Mouse (Mus musculus): ENCODE measurements around the gene Mgat5b.

Mgat5b gene

GRCm38 (mm10) chr11:116917361-116917760, 1.3 kb upstream of the Mgat5b start:
- in situ Hi-C loops (cut with MboI): no loop called here

GRCm38 (mm10) chr11:116919186-116920020, 740 bp downstream of the Mgat5b start:
- in situ Hi-C loops (cut with MboI): no loop called here

- in situ Hi-C loops (cut with MboI): no loop called here
Observed at GRCm38 (mm10) chr11:116920746-116921145, 2.1 kb downstream of the Mgat5b start.

- in situ Hi-C loops (cut with MboI): no loop called here
Observed at GRCm38 (mm10) chr11:116922058-116922457, 3.4 kb downstream of the Mgat5b start.

GRCm38 (mm10) chr11:116928031-116928430, 9.4 kb downstream of the Mgat5b start:
- in situ Hi-C loops (cut with MboI): no loop called here

- in situ Hi-C loops (cut with MboI): no loop called here
Observed at GRCm38 (mm10) chr11:116934862-116935261, 16.2 kb downstream of the Mgat5b start.

GRCm38 (mm10) chr11:116935354-116935753, 16.7 kb downstream of the Mgat5b start:
- in situ Hi-C loops (cut with MboI): no loop called here

- in situ Hi-C loops (cut with MboI): no loop called here
Observed at GRCm38 (mm10) chr11:116935917-116936316, 17.3 kb downstream of the Mgat5b start.

- in situ Hi-C loops (cut with MboI): no loop called here
Observed at GRCm38 (mm10) chr11:116937141-116937540, 18.5 kb downstream of the Mgat5b start.

- in situ Hi-C loops (cut with MboI): no loop called here
Observed at GRCm38 (mm10) chr11:116940088-116940855, 21.6 kb downstream of the Mgat5b start.

GRCm38 (mm10) chr11:116944346-116944745, 25.7 kb downstream of the Mgat5b start:
- in situ Hi-C loops (cut with MboI): no loop called here

- in situ Hi-C loops (cut with MboI): no loop called here
Observed at GRCm38 (mm10) chr11:116949832-116950231, 31.2 kb downstream of the Mgat5b start.

GRCm38 (mm10) chr11:116951429-116951828, 32.8 kb downstream of the Mgat5b start:
- in situ Hi-C loops (cut with MboI): no loop called here

- in situ Hi-C loops (cut with MboI): no loop called here
Observed at GRCm38 (mm10) chr11:116954231-116955118, 35.8 kb downstream of the Mgat5b start.

GRCm38 (mm10) chr11:116958601-116959000, 39.9 kb downstream of the Mgat5b start:
- in situ Hi-C loops (cut with MboI): no loop called here

- in situ Hi-C loops (cut with MboI): no loop called here
Observed at GRCm38 (mm10) chr11:116965061-116965460, 46.4 kb downstream of the Mgat5b start.

GRCm38 (mm10) chr11:116965961-116966360, 47.3 kb downstream of the Mgat5b start:
- in situ Hi-C loops (cut with MboI): no loop called here

- in situ Hi-C loops (cut with MboI): no loop called here
Observed at GRCm38 (mm10) chr11:116968586-116968985, 49.9 kb downstream of the Mgat5b start.

- in situ Hi-C loops (cut with MboI): no loop called here
Observed at GRCm38 (mm10) chr11:116969498-116969897, 50.8 kb downstream of the Mgat5b start.

- in situ Hi-C loops (cut with MboI): no loop called here
Observed at GRCm38 (mm10) chr11:116970847-116971246, 52.2 kb downstream of the Mgat5b start.

GRCm38 (mm10) chr11:116972828-116973227, 54.2 kb downstream of the Mgat5b start:
- in situ Hi-C loops (cut with MboI): no loop called here

- in situ Hi-C loops (cut with MboI): no loop called here
Observed at GRCm38 (mm10) chr11:116973508-116973907, 54.8 kb downstream of the Mgat5b start.
